Mouse (Mus musculus): ENCODE results near the gene Col4a3bp. TPM values are rescaled to one million over a fixed set of nuclear protein-coding genes. Genes with fewer than 3 reads are reported as not detected.

Gene Col4a3bp
- polyA plus RNA-seq (2012; rRNA removed) = 15.2 and 19.1 TPM in 2 replicates

GRCm38 (mm10) chr13:96542081-96542889, at the start of gene Col4a3bp, which contains the start of gene Polk:
Gene Col4a3bp, plus strand, starts transcription at chr13:96542618.
Gene Polk, minus strand, starts transcription at chr13:96542579.

GRCm38 (mm10) chr13:96670406-96671077, 128.1 kb downstream of the Col4a3bp start, which contains the start of gene Hmgcr:
Gene Hmgcr, minus strand, starts transcription at chr13:96670936.

Other genes with a start within 250 kb of the Col4a3bp start
- gene Poc5, start 154.3 kb upstream of the Col4a3bp start, polyA plus RNA-seq (2012; rRNA removed) = 14.8 and 23.2 TPM in 2 replicates
- gene Ankdd1b, start 71.4 kb upstream of the Col4a3bp start, polyA plus RNA-seq (2012; rRNA removed) = 0.20 TPM in 1 of 2 replicates, not detected in the other
- gene Gm17622, start 51.9 kb upstream of the Col4a3bp start, polyA plus RNA-seq (2012; rRNA removed) = not detected in 2 replicates
- 5.3 and 7.9 TPM in 2 replicates for gene Polk, start within 50 bp of the Col4a3bp start, polyA plus RNA-seq (2012; rRNA removed)
- 108 and 181 TPM in 2 replicates for gene Hmgcr, start 128.3 kb downstream of the Col4a3bp start, polyA plus RNA-seq (2012; rRNA removed)
- 0.01 TPM in 1 of 2 replicates, not detected in the other for gene Ankrd31, start 205.7 kb downstream of the Col4a3bp start, polyA plus RNA-seq (2012; rRNA removed)